Mouse (Mus musculus): ENCODE data around the gene Pigr. TPM values are rescaled to one million over a fixed set of nuclear protein-coding genes. Genes with fewer than 3 reads are reported as not detected.

Pigr gene
- polyA plus RNA-seq, 1 experiment from 2014 or later, result 3.9 TPM

- Histone ChIP-seq H3K27ac (ENCODE audit: low read length) (peak overlapping the region; percentile 75), H3K27me3 (replicated peaks; ENCODE audit: control insufficient read depth, insufficient read depth, low read length) (no peaks in the 10 kb centered on the region), H3K36me3 (ENCODE audit: control insufficient read depth, insufficient read depth, low read length) (no peaks in the 10 kb centered on the region), H3K9me3 (ENCODE audit: control insufficient read depth, low read length) (no peaks in the 10 kb centered on the region), H3K4me3 (ENCODE audit: low read length) (no peak overlapping the region), H3K4me1 (ENCODE audit: control insufficient read depth, insufficient read depth, low read length) (peaks cover 6% of the 10 kb centered on the region; the same call in 1 of the 2 replicates), H3K9ac (ENCODE audit: low read depth, low read length) (no peak overlapping the region), H3K4me2 (ENCODE audit: low read depth, low read length) (no peak overlapping the region)
- whole genome bisulfite sequencing, result 73% methylated on average over 2 of the region's 2 CpGs
- ATAC-seq, result no peak
Observed at GRCm38 (mm10) chr1:130821149-130821471, 5.4 kb upstream of the Pigr start.

GRCm38 (mm10) chr1:130821911-130822625, 4.4 kb upstream of the Pigr start:
- peaks cover 6% of the 10 kb centered on the region; the same call in 1 of the 2 replicates for H3K4me1 ChIP-seq (ENCODE audit: control insufficient read depth, insufficient read depth, low read length)
- no peaks in the 10 kb centered on the region for H3K9me3 ChIP-seq (ENCODE audit: control insufficient read depth, low read length)
- no peak overlapping the region for H3K9ac ChIP-seq (ENCODE audit: low read depth, low read length)
- no peaks in the 10 kb centered on the region for H3K36me3 ChIP-seq (ENCODE audit: control insufficient read depth, insufficient read depth, low read length)
- ATAC-seq, result peak; percentile 86
- no peak overlapping the region for H3K4me2 ChIP-seq (ENCODE audit: low read depth, low read length)
- H3K27me3 ChIP-seq (replicated peaks; ENCODE audit: control insufficient read depth, insufficient read depth, low read length), result no peaks in the 10 kb centered on the region
- 44% methylated on average over 9 of the region's 9 CpGs for WGBS
- peak overlapping the region; percentile 75 for H3K27ac ChIP-seq (ENCODE audit: low read length)
- no peak overlapping the region for H3K4me3 ChIP-seq (ENCODE audit: low read length)

GRCm38 (mm10) chr1:130828656-130829055, 2.2 kb downstream of the Pigr start:
- Histone ChIP-seq H3K4me1 (ENCODE audit: control insufficient read depth, insufficient read depth, low read length) (peaks cover 2% of the 10 kb centered on the region; the same call in 1 of the 2 replicates), H3K4me3 (ENCODE audit: low read length) (no peak overlapping the region), H3K9me3 (ENCODE audit: control insufficient read depth, low read length) (no peaks in the 10 kb centered on the region), H3K36me3 (ENCODE audit: control insufficient read depth, insufficient read depth, low read length) (no peaks in the 10 kb centered on the region), H3K4me2 (ENCODE audit: low read depth, low read length) (no peak overlapping the region), H3K27me3 (replicated peaks; ENCODE audit: control insufficient read depth, insufficient read depth, low read length) (no peaks in the 10 kb centered on the region), H3K27ac (ENCODE audit: low read length) (no peak overlapping the region), H3K9ac (ENCODE audit: low read depth, low read length) (no peak overlapping the region)
- WGBS, result 74% methylated on average over 4 of the region's 4 CpGs
- no peak for ATAC-seq

- no peaks in the 10 kb centered on the region for H3K9me3 ChIP-seq (ENCODE audit: control insufficient read depth, low read length)
- H3K36me3 ChIP-seq (ENCODE audit: control insufficient read depth, insufficient read depth, low read length), result no peaks in the 10 kb centered on the region
- no peaks in the 10 kb centered on the region for H3K27me3 ChIP-seq (replicated peaks; ENCODE audit: control insufficient read depth, insufficient read depth, low read length)
- H3K4me3 ChIP-seq (ENCODE audit: low read length), result no peak overlapping the region
- WGBS, result 65% methylated on average over 8 of the region's 8 CpGs
- peaks cover 2% of the 10 kb centered on the region; the same call in 1 of the 2 replicates for H3K4me1 ChIP-seq (ENCODE audit: control insufficient read depth, insufficient read depth, low read length)
- peak overlapping the region; percentile 49; the same call in 1 of the 2 replicates for H3K27ac ChIP-seq (ENCODE audit: low read length)
- H3K4me2 ChIP-seq (ENCODE audit: low read depth, low read length), result no peak overlapping the region
- H3K9ac ChIP-seq (ENCODE audit: low read depth, low read length), result no peak overlapping the region
- ATAC-seq, result no peak
Observed at GRCm38 (mm10) chr1:130829906-130830830, 3.7 kb downstream of the Pigr start.

- peak overlapping the region; percentile 90 for H3K27ac ChIP-seq (ENCODE audit: low read length)
- WGBS, result 47% methylated on average over 5 of the region's 5 CpGs
- ATAC-seq, result peak; percentile 92
Observed at GRCm38 (mm10) chr1:130832230-130833149, 6.0 kb downstream of the Pigr start.

GRCm38 (mm10) chr1:130835161-130835936, 8.9 kb downstream of the Pigr start:
- H3K4me2 ChIP-seq (ENCODE audit: low read depth, low read length), result no peak overlapping the region
- ATAC-seq, result no peak
- no peak overlapping the region for H3K4me3 ChIP-seq (ENCODE audit: low read length)
- H3K27me3 ChIP-seq (replicated peaks; ENCODE audit: control insufficient read depth, insufficient read depth, low read length), result no peaks in the 10 kb centered on the region
- peaks cover 2% of the 10 kb centered on the region; the same call in 1 of the 2 replicates for H3K4me1 ChIP-seq (ENCODE audit: control insufficient read depth, insufficient read depth, low read length)
- H3K9me3 ChIP-seq (ENCODE audit: control insufficient read depth, low read length), result no peaks in the 10 kb centered on the region
- H3K27ac ChIP-seq (ENCODE audit: low read length), result no peak overlapping the region
- 75% methylated on average over 6 of the region's 6 CpGs for WGBS
- H3K9ac ChIP-seq (ENCODE audit: low read depth, low read length), result no peak overlapping the region
- no peaks in the 10 kb centered on the region for H3K36me3 ChIP-seq (ENCODE audit: control insufficient read depth, insufficient read depth, low read length)

More at GRCm38 (mm10) chr1:130832230-130833149, 6.0 kb downstream of the Pigr start:
- Histone ChIP-seq H3K27me3 (replicated peaks; ENCODE audit: control insufficient read depth, insufficient read depth, low read length) (no peaks in the 10 kb centered on the region), H3K4me1 (ENCODE audit: control insufficient read depth, insufficient read depth, low read length) (peaks cover 2% of the 10 kb centered on the region; the same call in 1 of the 2 replicates), H3K4me3 (ENCODE audit: low read length) (no peak overlapping the region), H3K9me3 (ENCODE audit: control insufficient read depth, low read length) (no peaks in the 10 kb centered on the region), H3K4me2 (ENCODE audit: low read depth, low read length) (no peak overlapping the region), H3K9ac (ENCODE audit: low read depth, low read length) (no peak overlapping the region), H3K36me3 (ENCODE audit: control insufficient read depth, insufficient read depth, low read length) (no peaks in the 10 kb centered on the region)

GRCm38 (mm10) chr1:130838288-130838687, 11.8 kb downstream of the Pigr start:
- no peak for ATAC-seq
- H3K4me2 ChIP-seq (ENCODE audit: low read depth, low read length), result no peak overlapping the region
- 63% methylated on average over 6 of the region's 6 CpGs for WGBS
- no peak overlapping the region for H3K4me3 ChIP-seq (ENCODE audit: low read length)
- no peak overlapping the region for H3K27ac ChIP-seq (ENCODE audit: low read length)
- H3K27me3 ChIP-seq (replicated peaks; ENCODE audit: control insufficient read depth, insufficient read depth, low read length), result no peaks in the 10 kb centered on the region
- peaks cover 11% of the 10 kb centered on the region for H3K4me1 ChIP-seq (ENCODE audit: control insufficient read depth, insufficient read depth, low read length)
- H3K9me3 ChIP-seq (ENCODE audit: control insufficient read depth, low read length), result no peaks in the 10 kb centered on the region
- H3K9ac ChIP-seq (ENCODE audit: low read depth, low read length), result no peak overlapping the region
- no peaks in the 10 kb centered on the region for H3K36me3 ChIP-seq (ENCODE audit: control insufficient read depth, insufficient read depth, low read length)

- Histone ChIP-seq H3K27ac (ENCODE audit: low read length) (peak overlapping the region; percentile 85), H3K9me3 (ENCODE audit: control insufficient read depth, low read length) (no peaks in the 10 kb centered on the region), H3K4me3 (ENCODE audit: low read length) (no peak overlapping the region), H3K27me3 (replicated peaks; ENCODE audit: control insufficient read depth, insufficient read depth, low read length) (no peaks in the 10 kb centered on the region), H3K4me1 (ENCODE audit: control insufficient read depth, insufficient read depth, low read length) (peaks cover 11% of the 10 kb centered on the region), H3K9ac (ENCODE audit: low read depth, low read length) (no peak overlapping the region), H3K36me3 (ENCODE audit: control insufficient read depth, insufficient read depth, low read length) (no peaks in the 10 kb centered on the region), H3K4me2 (ENCODE audit: low read depth, low read length) (peak overlapping the region; percentile 28; the same call in 1 of the 2 replicates)
- peak; percentile 88 for ATAC-seq
- WGBS, result 29% methylated on average over 8 of the region's 8 CpGs
Observed at GRCm38 (mm10) chr1:130840599-130841379, 14.3 kb downstream of the Pigr start.
